Mouse (Mus musculus): ENCODE results near the gene Gdnf. TPM values are rescaled to one million over a fixed set of nuclear protein-coding genes. Genes with fewer than 3 reads are reported as not detected.

The Gdnf gene
- polyA plus RNA-seq, 1 experiment from 2014 or later: 0.17 TPM

DNA sequence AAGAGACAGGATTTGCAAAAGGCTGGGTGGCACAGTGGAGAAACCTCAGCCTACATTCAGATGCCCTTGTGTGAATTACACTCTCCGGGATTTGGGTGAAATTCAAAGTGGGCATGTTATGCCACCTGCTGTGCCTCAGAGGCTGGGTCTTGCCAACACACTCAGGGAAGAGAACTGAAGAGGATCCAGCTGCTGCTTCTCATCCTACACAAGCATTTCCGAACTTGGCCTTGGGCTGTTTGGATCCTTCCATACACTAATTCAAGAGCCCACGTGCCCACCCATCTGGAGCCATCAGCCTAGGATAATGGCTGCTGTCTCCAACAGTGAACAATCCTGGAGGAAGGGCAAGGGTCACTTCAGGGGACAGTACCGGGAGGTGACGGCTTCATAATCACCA, 52.7 kb downstream of the Gdnf start:
- H3K4me1 ChIP-seq: no peaks in the 10 kb centered on the region
- H3K27ac ChIP-seq (replicated peaks): no peak overlapping the region
- ATAC-seq (ENCODE audit: extremely low read depth, insufficient number of reproducible peaks, low FRiP score, low TSS enrichment): no peak
- no peak overlapping the region for H3K4me3 ChIP-seq
- H3K36me3 ChIP-seq: no peaks in the 10 kb centered on the region
- no peak overlapping the region for H3K4me2 ChIP-seq
- H3K9me3 ChIP-seq: no peaks in the 10 kb centered on the region
- no peaks in the 10 kb centered on the region for H3K27me3 ChIP-seq (replicated peaks)
- 74% methylated on average over 5 of the region's 5 CpGs for WGBS
- H3K9ac ChIP-seq: no peak overlapping the region

DNA sequence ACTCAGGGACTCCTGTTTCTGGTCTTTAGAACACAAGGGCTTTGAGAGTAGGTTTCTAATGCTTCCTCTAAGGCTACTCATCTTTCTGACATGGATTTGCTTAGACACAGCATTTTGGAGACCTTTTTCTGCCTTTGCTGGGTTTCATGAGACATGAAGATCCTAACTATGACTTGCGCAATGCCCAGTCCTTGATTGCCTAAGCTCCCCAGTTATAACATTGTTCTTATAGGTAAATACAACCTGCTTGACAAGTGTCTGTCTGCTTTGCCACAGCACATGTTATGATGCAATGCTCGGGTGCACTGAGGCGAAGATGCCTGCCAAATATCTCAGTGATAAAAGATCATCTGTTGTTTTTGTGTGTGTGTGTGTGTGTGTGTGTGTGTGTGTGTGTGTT, 54.7 kb downstream of the Gdnf start:
- WGBS: 86% methylated on average over 3 of the region's 3 CpGs
- H3K27ac ChIP-seq (replicated peaks): no peak overlapping the region
- no peaks in the 10 kb centered on the region for H3K27me3 ChIP-seq (replicated peaks)
- H3K4me2 ChIP-seq: no peak overlapping the region
- no peak overlapping the region for H3K4me3 ChIP-seq
- H3K9me3 ChIP-seq: no peaks in the 10 kb centered on the region
- no peaks in the 10 kb centered on the region for H3K36me3 ChIP-seq
- H3K9ac ChIP-seq: no peak overlapping the region
- ATAC-seq (ENCODE audit: extremely low read depth, insufficient number of reproducible peaks, low FRiP score, low TSS enrichment): no peak
- H3K4me1 ChIP-seq: no peaks in the 10 kb centered on the region

DNA sequence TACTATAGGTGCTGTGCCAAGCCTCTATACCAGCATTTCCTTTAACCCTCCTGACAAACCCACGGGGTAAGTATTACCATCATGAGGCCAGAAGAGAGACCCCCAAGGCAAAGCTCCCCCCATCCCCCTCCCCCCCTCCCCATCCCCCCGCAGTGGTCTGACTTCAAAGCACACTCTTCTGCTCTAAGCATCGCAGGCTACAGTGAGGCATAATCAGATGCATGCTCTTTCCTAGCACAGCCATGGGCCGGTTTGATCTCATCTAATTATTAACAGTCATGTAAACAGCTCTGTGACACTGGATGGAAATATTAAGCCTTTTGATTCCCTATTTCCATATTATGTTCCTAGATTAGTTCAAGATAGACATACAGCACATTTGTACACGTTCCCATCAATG, 61.8 kb downstream of the Gdnf start:
- H3K36me3 ChIP-seq: no peaks in the 10 kb centered on the region
- no peak overlapping the region for H3K9ac ChIP-seq
- no peaks in the 10 kb centered on the region for H3K27me3 ChIP-seq (replicated peaks)
- H3K4me1 ChIP-seq: peaks cover 1% of the 10 kb centered on the region
- WGBS: 79% methylated on average over 5 of the region's 5 CpGs
- no peak for ATAC-seq (ENCODE audit: extremely low read depth, insufficient number of reproducible peaks, low FRiP score, low TSS enrichment)
- no peak overlapping the region for H3K4me2 ChIP-seq
- no peak overlapping the region for H3K27ac ChIP-seq (replicated peaks)
- no peaks in the 10 kb centered on the region for H3K9me3 ChIP-seq
- no peak overlapping the region for H3K4me3 ChIP-seq

DNA sequence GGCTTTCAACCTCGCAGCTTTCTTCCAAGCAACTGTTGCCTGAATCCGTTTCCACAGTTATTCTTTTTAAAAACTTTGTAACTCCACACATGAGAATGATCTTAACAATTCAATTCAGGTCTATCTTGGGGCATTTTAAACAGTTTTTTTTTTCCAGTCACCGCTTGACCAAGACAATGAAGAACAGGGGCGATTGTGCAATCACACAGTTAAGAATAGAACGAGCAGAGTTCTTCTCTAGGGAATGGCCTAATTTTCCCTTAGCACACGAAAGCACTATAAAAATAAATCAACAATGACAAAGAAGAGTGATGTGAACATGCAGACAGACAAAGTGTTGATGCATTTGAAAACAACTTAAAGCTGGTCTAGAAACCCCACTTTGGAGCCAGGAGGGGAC, 65.2 kb downstream of the Gdnf start:
- Histone ChIP-seq H3K27me3 (replicated peaks) (no peaks in the 10 kb centered on the region), H3K27ac (replicated peaks) (no peak overlapping the region), H3K4me2 (no peak overlapping the region), H3K9me3 (no peaks in the 10 kb centered on the region), H3K4me1 (peaks cover 13% of the 10 kb centered on the region), H3K4me3 (no peak overlapping the region), H3K9ac (no peak overlapping the region), H3K36me3 (no peaks in the 10 kb centered on the region)
- WGBS: 67% methylated on average over 6 of the region's 6 CpGs
- no peak for ATAC-seq (ENCODE audit: extremely low read depth, insufficient number of reproducible peaks, low FRiP score, low TSS enrichment)

DNA sequence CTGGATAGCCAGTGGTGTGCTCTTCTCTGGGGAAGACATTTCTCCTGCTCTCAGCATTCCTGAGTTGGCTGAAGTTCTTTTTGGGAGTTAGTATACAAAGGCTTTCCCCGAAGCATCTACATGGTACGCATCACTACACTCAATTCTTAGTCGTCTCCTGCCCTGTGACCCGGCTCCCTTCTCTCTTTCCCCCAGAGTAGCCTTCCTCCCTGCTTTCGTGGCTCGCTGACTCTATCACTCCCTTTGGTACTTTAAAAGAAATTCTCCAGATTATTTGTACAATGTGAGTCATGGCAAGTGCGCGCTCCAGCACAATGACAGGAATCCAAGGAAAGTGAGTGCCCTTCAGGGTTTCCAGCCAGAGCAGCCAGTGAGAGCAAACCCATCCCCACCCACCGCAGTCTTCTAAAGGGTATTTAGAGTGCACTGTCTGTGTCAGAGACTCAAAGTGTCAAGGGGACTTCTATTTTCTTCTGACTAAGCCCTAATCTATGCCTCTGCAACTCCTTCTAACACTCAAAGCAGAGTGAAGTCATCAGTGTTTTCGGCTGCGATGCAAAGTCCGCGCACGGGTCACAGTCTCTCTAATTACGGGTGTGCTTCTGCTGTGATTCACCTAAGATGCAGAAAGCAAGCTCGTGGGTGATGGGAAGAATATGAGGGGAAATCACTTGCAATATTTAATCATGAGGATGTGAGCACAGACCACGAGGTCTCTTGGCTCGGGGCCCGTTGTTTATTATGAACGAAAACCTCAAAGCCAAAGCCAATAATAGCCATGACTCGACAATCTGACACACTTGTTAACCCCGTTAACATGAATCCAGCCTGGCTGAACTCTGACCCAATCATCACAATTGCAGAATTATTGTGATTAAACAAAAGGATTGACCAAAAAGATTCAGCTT, 67.2 kb downstream of the Gdnf start:
- peaks cover 12% of the 10 kb centered on the region for H3K36me3 ChIP-seq
- peak overlapping the region; percentile 33; the same call in 1 of the 2 replicates for H3K9ac ChIP-seq
- 57% methylated on average over 22 of the region's 22 CpGs for WGBS
- H3K4me2 ChIP-seq: peak overlapping the region; percentile 48
- H3K27ac ChIP-seq (replicated peaks): peak overlapping the region; percentile 24; the same call in 1 of the 2 replicates
- H3K27me3 ChIP-seq (replicated peaks): no peaks in the 10 kb centered on the region
- no peaks in the 10 kb centered on the region for H3K9me3 ChIP-seq
- ATAC-seq (ENCODE audit: extremely low read depth, insufficient number of reproducible peaks, low FRiP score, low TSS enrichment): no peak
- no peak overlapping the region for H3K4me3 ChIP-seq
- H3K4me1 ChIP-seq: peaks cover 13% of the 10 kb centered on the region

DNA sequence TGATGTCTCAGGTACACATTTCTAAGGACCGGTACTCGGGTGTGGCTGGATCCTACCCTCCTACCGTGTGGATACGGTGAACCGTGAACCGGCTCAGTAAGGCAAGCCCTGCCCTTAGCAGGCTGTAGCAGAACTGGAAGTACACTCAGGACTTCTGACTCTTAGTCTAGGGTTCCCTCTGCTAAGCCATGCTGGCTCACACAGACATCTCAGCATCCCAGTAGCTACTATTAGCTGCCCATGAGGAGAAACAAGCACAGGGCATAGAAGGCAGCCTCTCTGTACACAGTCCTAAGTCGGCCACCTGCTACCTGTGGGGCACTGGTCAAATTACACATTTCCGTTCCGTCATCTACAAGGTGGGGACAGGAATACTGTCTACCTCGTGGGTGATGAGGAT, 68.2 kb downstream of the Gdnf start:
- peaks cover 16% of the 10 kb centered on the region for H3K36me3 ChIP-seq
- H3K4me3 ChIP-seq: no peak overlapping the region
- H3K9me3 ChIP-seq: no peaks in the 10 kb centered on the region
- H3K9ac ChIP-seq: no peak overlapping the region
- H3K27me3 ChIP-seq (replicated peaks): no peaks in the 10 kb centered on the region
- WGBS: 84% methylated on average over 10 of the region's 10 CpGs
- H3K4me2 ChIP-seq: no peak overlapping the region
- ATAC-seq (ENCODE audit: extremely low read depth, insufficient number of reproducible peaks, low FRiP score, low TSS enrichment): no peak
- no peak overlapping the region for H3K27ac ChIP-seq (replicated peaks)
- peaks cover 13% of the 10 kb centered on the region for H3K4me1 ChIP-seq

DNA sequence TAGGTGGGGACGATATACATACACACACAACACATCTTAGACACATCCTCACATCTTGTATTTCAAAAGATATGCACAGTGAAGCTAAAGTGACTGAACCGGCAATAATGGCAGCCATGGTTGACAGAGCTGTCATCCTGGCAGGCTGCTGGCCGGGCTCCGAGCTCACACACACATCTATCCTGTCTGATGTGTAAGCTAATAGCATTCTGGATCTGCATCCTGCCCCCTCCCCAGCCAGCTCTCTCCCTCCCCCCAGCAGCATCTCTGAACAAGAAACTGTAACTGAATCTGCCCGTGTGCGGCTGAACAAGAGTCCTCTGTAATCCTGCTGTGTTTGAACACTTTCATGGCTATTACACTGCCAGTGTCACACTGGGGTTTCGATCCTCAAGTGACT, 69.3 kb downstream of the Gdnf start:
- peaks cover 13% of the 10 kb centered on the region for H3K4me1 ChIP-seq
- peaks cover 21% of the 10 kb centered on the region for H3K36me3 ChIP-seq
- no peaks in the 10 kb centered on the region for H3K9me3 ChIP-seq
- no peak for ATAC-seq (ENCODE audit: extremely low read depth, insufficient number of reproducible peaks, low FRiP score, low TSS enrichment)
- no peak overlapping the region for H3K4me3 ChIP-seq
- H3K9ac ChIP-seq: no peak overlapping the region
- no peak overlapping the region for H3K27ac ChIP-seq (replicated peaks)
- WGBS: 80% methylated on average over 7 of the region's 7 CpGs
- H3K27me3 ChIP-seq (replicated peaks): no peaks in the 10 kb centered on the region
- no peak overlapping the region for H3K4me2 ChIP-seq

DNA sequence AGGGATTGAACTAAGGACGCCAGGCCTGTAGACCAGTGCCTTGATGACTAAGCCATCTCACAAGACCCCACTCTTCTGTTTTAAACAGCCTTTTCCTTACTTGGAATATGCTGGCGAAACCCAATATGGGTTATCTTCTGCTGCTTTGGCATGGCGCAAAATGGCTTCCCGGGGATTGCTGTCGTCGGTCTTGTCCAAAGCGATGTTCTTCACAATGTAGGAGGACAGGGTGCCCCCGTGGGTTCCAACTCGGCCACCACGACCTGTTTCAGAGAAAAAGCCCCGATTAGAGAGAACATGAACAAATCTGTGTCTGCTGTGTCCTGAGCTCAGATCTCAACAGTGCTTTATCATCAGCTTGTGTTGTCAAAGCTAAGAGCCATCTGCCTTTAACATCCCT, 73.5 kb downstream of the Gdnf start:
- Histone ChIP-seq H3K4me3 (no peak overlapping the region), H3K27ac (replicated peaks) (no peak overlapping the region), H3K27me3 (replicated peaks) (no peaks in the 10 kb centered on the region), H3K9ac (no peak overlapping the region), H3K36me3 (peaks cover 21% of the 10 kb centered on the region), H3K4me1 (no peaks in the 10 kb centered on the region), H3K9me3 (no peaks in the 10 kb centered on the region), H3K4me2 (no peak overlapping the region)
- 87% methylated on average over 11 of the region's 11 CpGs for WGBS
- ATAC-seq (ENCODE audit: extremely low read depth, insufficient number of reproducible peaks, low FRiP score, low TSS enrichment): no peak

DNA sequence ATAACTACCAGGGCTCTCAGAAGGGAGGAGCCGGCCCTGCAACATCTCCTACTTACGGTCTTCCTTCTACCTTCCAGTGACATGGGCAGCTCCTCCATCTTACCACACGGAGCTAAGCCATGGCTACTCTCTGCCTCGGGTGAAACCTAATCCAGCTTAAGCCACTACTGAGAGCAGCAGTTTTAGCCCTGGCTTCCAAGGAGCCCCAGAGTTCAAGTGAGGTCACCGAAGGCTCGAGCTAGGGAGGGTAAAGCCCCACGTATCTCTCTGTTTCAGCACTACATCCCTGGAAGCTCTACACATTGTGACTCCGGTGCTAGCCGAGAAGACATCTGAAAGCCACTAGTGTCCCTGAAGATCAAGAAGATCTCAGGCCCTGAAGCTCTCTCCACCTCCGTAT, 74.5 kb downstream of the Gdnf start:
- Histone ChIP-seq H3K9me3 (no peaks in the 10 kb centered on the region), H3K4me2 (no peak overlapping the region), H3K4me1 (0 out of 2 replicates have a peak, but pooled peaks cover 3% of the 10 kb centered on the region), H3K36me3 (peaks cover 21% of the 10 kb centered on the region), H3K4me3 (no peak overlapping the region), H3K9ac (no peak overlapping the region), H3K27ac (replicated peaks) (no peak overlapping the region), H3K27me3 (replicated peaks) (no peaks in the 10 kb centered on the region)
- WGBS: 61% methylated on average over 10 of the region's 10 CpGs
- ATAC-seq (ENCODE audit: extremely low read depth, insufficient number of reproducible peaks, low FRiP score, low TSS enrichment): no peak

DNA sequence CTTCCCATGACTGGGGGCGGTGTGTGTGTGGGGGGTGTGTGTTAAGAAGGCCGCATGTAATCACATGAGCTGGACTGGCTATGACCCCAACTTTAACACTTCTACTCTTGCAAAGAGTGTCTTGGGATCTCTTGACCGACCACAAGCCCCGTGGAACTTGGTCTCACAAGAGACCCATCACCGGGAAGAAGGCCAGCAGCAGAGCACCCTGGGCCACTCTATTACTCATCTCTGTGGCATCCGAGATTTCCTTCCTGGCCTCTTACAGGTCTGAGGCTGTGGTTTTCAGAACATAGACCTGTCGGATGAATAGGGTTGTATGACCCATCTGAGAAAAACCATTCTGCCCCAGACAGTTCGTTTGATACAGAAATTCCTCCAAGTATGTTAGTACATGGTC, 75.9 kb downstream of the Gdnf start:
- WGBS: 76% methylated on average over 8 of the region's 8 CpGs
- H3K27me3 ChIP-seq (replicated peaks): no peaks in the 10 kb centered on the region
- no peak for ATAC-seq (ENCODE audit: extremely low read depth, insufficient number of reproducible peaks, low FRiP score, low TSS enrichment)

More for the DNA sequence above, 75.9 kb downstream of the Gdnf start:
- H3K4me2 ChIP-seq: no peak overlapping the region
- no peak overlapping the region for H3K4me3 ChIP-seq
- peaks cover 16% of the 10 kb centered on the region for H3K4me1 ChIP-seq
- peaks cover 19% of the 10 kb centered on the region for H3K36me3 ChIP-seq
- no peaks in the 10 kb centered on the region for H3K9me3 ChIP-seq
- H3K27ac ChIP-seq (replicated peaks): no peak overlapping the region
- H3K9ac ChIP-seq: no peak overlapping the region

Data from heart, embryonic 13.5 days (tissue).